9 mouse cellular contexts compared by ENCODE assay signal in genomic region chr19:58822454-58823200, GRCm38 (mm10). TPM values are rescaled to one million over a fixed set of nuclear protein-coding genes. Genes with fewer than 3 reads are reported as not detected.
DNase-seq lines count a peak whose midpoint lies in the region; ATAC-seq and TF ChIP-seq lines count a peak whose summit lies in the region.
"Had no signal": no experiment of that assay in that cellular context is flagged by ENCODE, and none has a peak within 500 bp of the region (broad histone marks: within the 10 kb centered on the region; RNA-seq: fewer than 3 reads in every experiment).

No protein-coding gene starts in this region.

- no peak overlapping the region for H3K4me3 ChIP-seq in kidney, embryonic 14.5 days (ENCODE audit: low read length)
- H3K4me3 ChIP-seq in heart, adult 2 months, result no peak overlapping the region
- no peak overlapping the region for H3K4me3 ChIP-seq in limb, embryonic 10.5 days
- H3K4me3 ChIP-seq: liver, embryonic 13.5 days had no signal

- H3K4me2 ChIP-seq in kidney, embryonic 14.5 days (replicated peaks; ENCODE audit: low read depth, low read length), result no peak overlapping the region
- H3K4me2 ChIP-seq: liver, embryonic 13.5 days had no signal

- 0 out of 2 replicates have a peak, but pooled peaks have one; percentile 32 for TF ChIP-seq POLR2A in heart, adult 2 months (IDR thresholded peaks at IDR 0.05; ENCODE audit: insufficient read depth, low read depth, low read length)

- no peaks in the 10 kb centered on the region for H3K79me2 ChIP-seq in heart, adult 2 months (replicated peaks; ENCODE audit: control insufficient read depth, insufficient read depth, low read length)

- TF ChIP-seq EP300 in heart, adult 2 months (IDR thresholded peaks at IDR 0.05; ENCODE audit: insufficient read depth, low read depth, low read length), result peak; percentile 71

- H3K27me3 ChIP-seq in kidney, embryonic 14.5 days (ENCODE audit: control insufficient read depth, insufficient read depth, low read length), result no peaks in the 10 kb centered on the region
- H3K27me3 ChIP-seq in heart, adult 2 months (ENCODE audit: control insufficient read depth, insufficient read depth, low read length), result no peaks in the 10 kb centered on the region
- H3K27me3 ChIP-seq in limb, embryonic 10.5 days (ENCODE audit: low read depth, poor library complexity, severe bottlenecking), result no peaks in the 10 kb centered on the region
- H3K27me3 ChIP-seq: liver, embryonic 13.5 days had no signal

- DNase-seq in kidney, adult 11 months, result peak; percentile 62
- DNase-seq in cerebellum, adult 8-10 months, result peak; percentile 92
- DNase-seq in heart, adult 2 months, result peak; percentile 77 to 89
- peak; percentile 39 to 52 for DNase-seq in kidney, adult 8-10 months
- no peak for DNase-seq in limb, embryonic 10.5 days (ENCODE audit: low spot score)
- no peak for DNase-seq in spleen, postnatal 14 days (ENCODE audit: low spot score in 2 of 2)
- DNase-seq: liver, embryonic 13.5 days had no signal

- no peak overlapping the region for H3K9ac ChIP-seq in kidney, embryonic 14.5 days (ENCODE audit: low read depth, low read length)
- H3K9ac ChIP-seq in heart, adult 2 months (ENCODE audit: low read depth, low read length), result no peak overlapping the region
- H3K9ac ChIP-seq: liver, embryonic 13.5 days had no signal

- ATAC-seq in kidney, embryonic 14.5 days (ENCODE audit: low FRiP score, low TSS enrichment), result no peak
- ATAC-seq in inflammation-experienced regulatory T-cells, adult 6 months, result no peak

- peaks cover 7% of the 10 kb centered on the region; the same call in 1 of the 2 replicates for H3K4me1 ChIP-seq in kidney, embryonic 14.5 days (ENCODE audit: control insufficient read depth, insufficient read depth, low read length)
- H3K4me1 ChIP-seq in heart, adult 2 months (ENCODE audit: control insufficient read depth, insufficient read depth, low read length), result peaks cover 8% of the 10 kb centered on the region
- H3K4me1 ChIP-seq in limb, embryonic 10.5 days, result peaks cover 8% of the 10 kb centered on the region
- H3K4me1 ChIP-seq: liver, embryonic 13.5 days had no signal

- no peak overlapping the region for H3K27ac ChIP-seq in kidney, embryonic 14.5 days (ENCODE audit: low read depth, low read length)
- peak overlapping the region; percentile 86 for H3K27ac ChIP-seq in heart, adult 2 months
- H3K27ac ChIP-seq in limb, embryonic 10.5 days, result 0 out of 2 replicates have a peak overlapping the region, but pooled peaks have one; percentile 5
- H3K27ac ChIP-seq: liver, embryonic 13.5 days had no signal

- H3K36me3 ChIP-seq in kidney, embryonic 14.5 days (ENCODE audit: control insufficient read depth, insufficient read depth, low read length), result no peaks in the 10 kb centered on the region
- H3K36me3 ChIP-seq in heart, adult 2 months (ENCODE audit: control insufficient read depth, insufficient read depth, low read length), result no peaks in the 10 kb centered on the region
- H3K36me3 ChIP-seq in limb, embryonic 10.5 days, result no peaks in the 10 kb centered on the region
- H3K36me3 ChIP-seq: liver, embryonic 13.5 days had no signal

- no peak for TF ChIP-seq CTCF in heart, adult 2 months (IDR thresholded peaks at IDR 0.05)

- intact Hi-C loops in heart, adult 2 months (cut with DNase I), result no loop called here

- H3K9me3 ChIP-seq in kidney, embryonic 14.5 days (ENCODE audit: control insufficient read depth, low read length), result no peaks in the 10 kb centered on the region
- H3K9me3 ChIP-seq in limb, embryonic 10.5 days (replicated peaks), result no peaks in the 10 kb centered on the region
- H3K9me3 ChIP-seq: liver, embryonic 13.5 days had no signal

- 51% methylated on average over 20 of the region's 20 CpGs for WGBS in kidney, embryonic 14.5 days
- WGBS in heart, adult 2 months, result 52% methylated on average over 20 of the region's 20 CpGs
- 79% methylated on average over 20 of the region's 20 CpGs for WGBS in limb, embryonic 10.5 days

RNA-seq across cellular contexts. Expression of gene 1700019N19Rik, which starts 28.4 kb away (rescaled TPM):
- polyA plus RNA-seq in kidney, embryonic 14.5 days (2014; fragmentation: Nextera tagmentation; extraction: Ambion mirVana), result not detected in 2 replicates
- total RNA-seq in heart, adult 2 months (2021), result not detected
- polyA plus RNA-seq in heart, adult 2 months (2012; rRNA removed), result 0.29 TPM in 2 replicates
- not detected in 2 replicates for polyA plus RNA-seq in limb, embryonic 10.5 days (2016; fragmentation: Nextera tagmentation; extraction: Ambion mirVana)
- polyA plus RNA-seq in inflammation-experienced regulatory T-cells, adult 6 months (2017; shearing (Covaris generic)), result not detected

Comparison
In these comparisons a context has a peak if more than half of its experiments do, and no peak if none do; other contexts are left out.
1. DNase-seq: peak in kidney, adult 11 months (single experiment), cerebellum, adult 8-10 months (single experiment), heart, adult 2 months (2 of 2) and kidney, adult 8-10 months (2 of 2); none in limb, embryonic 10.5 days (single experiment) and spleen, postnatal 14 days (0 of 2).